11 mouse cellular contexts compared by ENCODE assay signal in the genomic region with DNA sequence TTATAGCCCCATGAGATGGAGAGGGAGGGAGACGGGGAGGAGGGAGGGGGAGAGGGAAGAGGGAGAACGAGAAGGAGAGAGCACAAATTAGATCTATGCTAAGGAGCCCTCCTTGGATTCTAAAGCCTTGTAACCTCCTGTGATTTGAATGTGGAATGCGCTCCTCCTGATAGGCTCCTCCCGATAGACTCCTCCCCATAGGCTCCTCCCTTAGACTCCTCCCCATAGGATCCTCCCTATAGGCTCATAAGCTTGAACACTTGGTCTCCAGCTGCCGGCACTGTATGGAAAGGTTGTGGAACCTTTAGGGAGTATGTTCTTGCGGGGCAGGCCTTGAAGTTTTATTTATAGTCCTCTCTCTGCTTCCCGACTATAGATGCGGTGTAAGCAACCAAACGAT. TPM values are rescaled to one million over a fixed set of nuclear protein-coding genes. Genes with fewer than 3 reads are reported as not detected.
A peak's percentile ranks its signal among the peaks of the same experiment; 100 is the strongest.
DNase-seq lines count a peak whose midpoint lies in the region; ATAC-seq and TF ChIP-seq lines count a peak whose summit lies in the region.
"Had no signal": no experiment of that assay in that cellular context is flagged by ENCODE, and none has a peak within 500 bp of the region (broad histone marks: within the 10 kb centered on the region; RNA-seq: fewer than 3 reads in every experiment).

No protein-coding gene starts in this region.

- H3K27me3 ChIP-seq in intestine, embryonic 14.5 days (replicated peaks; ENCODE audit: control insufficient read depth, insufficient read depth, low read length), result 0 out of 2 replicates have a peak, but pooled peaks cover 3% of the 10 kb centered on the region
- H3K27me3 ChIP-seq in intestine, embryonic 16.5 days (replicated peaks; ENCODE audit: control insufficient read depth, insufficient read depth, low read length), result no peaks in the 10 kb centered on the region
- H3K27me3 ChIP-seq in ES-Bruce4 (ENCODE audit: control insufficient read depth, insufficient read depth, low read length, poor library complexity, severe bottlenecking), result no peaks in the 10 kb centered on the region
- H3K27me3 ChIP-seq in limb, embryonic 13.5 days, result 0 out of 2 replicates have a peak, but pooled peaks cover 6% of the 10 kb centered on the region

- TF ChIP-seq POLR2A in ES-Bruce4 (IDR thresholded peaks at IDR 0.05; ENCODE audit: insufficient read depth, low read length), result peak; percentile 63

- peak overlapping the region; percentile 1; the same call in 1 of the 2 replicates for H3K4me2 ChIP-seq in intestine, embryonic 14.5 days (ENCODE audit: low read length)
- H3K4me2 ChIP-seq in intestine, embryonic 16.5 days (ENCODE audit: low read depth, low read length), result no peak overlapping the region
- peak overlapping the region; percentile 16; the same call in 1 of the 2 replicates for H3K4me2 ChIP-seq in limb, embryonic 13.5 days (replicated peaks)
- H3K4me2 ChIP-seq: midbrain, embryonic 12.5 days; neural tube, embryonic 15.5 days had no signal

- TF ChIP-seq EP300 in ES-Bruce4 (IDR thresholded peaks at IDR 0.05; ENCODE audit: insufficient read depth, low read depth, low read length), result no peak

- no peaks in the 10 kb centered on the region for H3K9me3 ChIP-seq in intestine, embryonic 14.5 days (ENCODE audit: control insufficient read depth, low read length)
- H3K9me3 ChIP-seq in intestine, embryonic 16.5 days (ENCODE audit: control insufficient read depth, low read length), result no peaks in the 10 kb centered on the region
- H3K9me3 ChIP-seq in ES-Bruce4 (replicated peaks; ENCODE audit: control insufficient read depth, insufficient read depth, low read length, poor library complexity, severe bottlenecking), result no peaks in the 10 kb centered on the region
- no peaks in the 10 kb centered on the region for H3K9me3 ChIP-seq in limb, embryonic 13.5 days
- H3K9me3 ChIP-seq: midbrain, embryonic 12.5 days; neural tube, embryonic 15.5 days had no signal

- TF ChIP-seq CTCF in ES-Bruce4 (IDR thresholded peaks at IDR 0.05; ENCODE audit: low read depth, low read length), result no peak

- H3K4me3 ChIP-seq in intestine, embryonic 14.5 days (ENCODE audit: low read depth, low read length), result no peak overlapping the region
- H3K4me3 ChIP-seq in intestine, embryonic 16.5 days (ENCODE audit: low read length), result no peak overlapping the region
- H3K4me3 ChIP-seq in ES-Bruce4 (ENCODE audit: low read depth, low read length), result peak overlapping the region; percentile 64
- H3K4me3 ChIP-seq in limb, embryonic 13.5 days, result no peak overlapping the region
- H3K4me3 ChIP-seq: midbrain, embryonic 12.5 days; neural tube, embryonic 15.5 days had no signal

- no peak overlapping the region for H3K27ac ChIP-seq in intestine, embryonic 14.5 days (ENCODE audit: low read depth)
- H3K27ac ChIP-seq in intestine, embryonic 16.5 days (ENCODE audit: low read length), result no peak overlapping the region
- peak overlapping the region; percentile 59 for H3K27ac ChIP-seq in ES-Bruce4 (ENCODE audit: insufficient read depth, low read length)
- H3K27ac ChIP-seq in limb, embryonic 13.5 days, result no peak overlapping the region
- H3K27ac ChIP-seq: midbrain, embryonic 12.5 days; neural tube, embryonic 15.5 days had no signal

- ATAC-seq in intestine, embryonic 14.5 days (replicated peaks; ENCODE audit: low FRiP score, low TSS enrichment, low read depth), result no peak
- ATAC-seq in intestine, embryonic 16.5 days, result no peak
- no peak for ATAC-seq in limb, embryonic 13.5 days (ENCODE audit: low FRiP score, low read depth)

- no peaks in the 10 kb centered on the region for H3K36me3 ChIP-seq in intestine, embryonic 14.5 days (ENCODE audit: control insufficient read depth, insufficient read depth, low read length)
- H3K36me3 ChIP-seq in intestine, embryonic 16.5 days (ENCODE audit: control insufficient read depth, insufficient read depth, low read length), result no peaks in the 10 kb centered on the region
- H3K36me3 ChIP-seq in ES-Bruce4 (ENCODE audit: control insufficient read depth, insufficient read depth, low read length, poor library complexity, severe bottlenecking), result no peaks in the 10 kb centered on the region
- no peaks in the 10 kb centered on the region for H3K36me3 ChIP-seq in limb, embryonic 13.5 days
- H3K36me3 ChIP-seq: midbrain, embryonic 12.5 days; neural tube, embryonic 15.5 days had no signal

- H3K4me1 ChIP-seq in intestine, embryonic 14.5 days (replicated peaks; ENCODE audit: control insufficient read depth, insufficient read depth, low read length), result 0 out of 2 replicates have a peak, but pooled peaks cover 7% of the 10 kb centered on the region
- 0 out of 2 replicates have a peak, but pooled peaks cover 6% of the 10 kb centered on the region for H3K4me1 ChIP-seq in intestine, embryonic 16.5 days (ENCODE audit: control insufficient read depth, insufficient read depth, low read length)
- no peaks in the 10 kb centered on the region for H3K4me1 ChIP-seq in ES-Bruce4 (ENCODE audit: control insufficient read depth, insufficient read depth, low read length)
- peaks cover 22% of the 10 kb centered on the region; the same call in 1 of the 2 replicates for H3K4me1 ChIP-seq in limb, embryonic 13.5 days

- no peak for DNase-seq in intestine, embryonic 14.5 days (ENCODE audit: low spot score)
- DNase-seq in brain, adult 2 months (ENCODE audit: low read depth, low spot score), result peak; percentile 44
- no peak for DNase-seq in thymus, postnatal 36 days
- DNase-seq in adrenal gland, postnatal 14 days, result no peak
- DNase-seq: cerebellum, postnatal 14 days; kidney, adult 18-20 months had no signal

- WGBS in intestine, embryonic 14.5 days, result 23% methylated on average over 9 of the region's 9 CpGs
- WGBS in intestine, embryonic 16.5 days, result 33% methylated on average over 9 of the region's 9 CpGs
- 17% methylated on average over 9 of the region's 9 CpGs for WGBS in limb, embryonic 13.5 days

- H3K9ac ChIP-seq in intestine, embryonic 14.5 days (ENCODE audit: low read length), result no peak overlapping the region
- no peak overlapping the region for H3K9ac ChIP-seq in intestine, embryonic 16.5 days (ENCODE audit: low read depth, low read length)
- peak overlapping the region; percentile 31; the same call in 1 of the 2 replicates for H3K9ac ChIP-seq in ES-Bruce4 (ENCODE audit: low read depth, poor library complexity, severe bottlenecking)
- H3K9ac ChIP-seq in limb, embryonic 13.5 days, result no peak overlapping the region
- H3K9ac ChIP-seq: midbrain, embryonic 12.5 days; neural tube, embryonic 15.5 days had no signal

RNA-seq across cellular contexts. Expression of gene Elf2, which starts 20.6 kb away (rescaled TPM):
- polyA plus RNA-seq in intestine, embryonic 14.5 days (2014; fragmentation: Nextera tagmentation; extraction: Ambion mirVana), result 57.4 and 65.1 TPM in 2 replicates
- polyA plus RNA-seq in intestine, embryonic 16.5 days (2015; fragmentation: Nextera tagmentation; extraction: Ambion mirVana), result 43.4 and 53.5 TPM in 2 replicates
- 52.8 and 57.7 TPM in 2 replicates for polyA plus RNA-seq in ES-Bruce4 (2011; ENCODE audit: insufficient read depth, insufficient read length, low read depth, missing spikeins)
- 65.0 and 70.3 TPM in 2 replicates for polyA plus RNA-seq in limb, embryonic 13.5 days (2015; fragmentation: Nextera tagmentation; extraction: Ambion mirVana)
- total RNA-seq in adrenal gland, postnatal 14 days (2021), result 87.8 and 88.4 TPM in 2 replicates

RNA-seq across cellular contexts. Expression of gene Mgarp, which starts 35.5 kb away (rescaled TPM):
- polyA plus RNA-seq in intestine, embryonic 14.5 days (2014; fragmentation: Nextera tagmentation; extraction: Ambion mirVana), result 4.6 and 4.8 TPM in 2 replicates
- 4.0 and 9.6 TPM in 2 replicates for polyA plus RNA-seq in intestine, embryonic 16.5 days (2015; fragmentation: Nextera tagmentation; extraction: Ambion mirVana)
- polyA plus RNA-seq in ES-Bruce4 (2011; ENCODE audit: insufficient read depth, insufficient read length, low read depth, missing spikeins), result 8.3 and 9.8 TPM in 2 replicates
- polyA plus RNA-seq in limb, embryonic 13.5 days (2015; fragmentation: Nextera tagmentation; extraction: Ambion mirVana), result 4.5 and 6.4 TPM in 2 replicates
- 308 and 324 TPM in 2 replicates for total RNA-seq in adrenal gland, postnatal 14 days (2021)

RNA-seq across cellular contexts. Expression of gene Ndufc1, which starts 47.7 kb away (rescaled TPM):
- 751 and 824 TPM in 2 replicates for polyA plus RNA-seq in intestine, embryonic 14.5 days (2014; fragmentation: Nextera tagmentation; extraction: Ambion mirVana)
- 906 and 911 TPM in 2 replicates for polyA plus RNA-seq in intestine, embryonic 16.5 days (2015; fragmentation: Nextera tagmentation; extraction: Ambion mirVana)
- polyA plus RNA-seq in ES-Bruce4 (2011; ENCODE audit: insufficient read depth, insufficient read length, low read depth, missing spikeins), result 194 and 196 TPM in 2 replicates
- polyA plus RNA-seq in limb, embryonic 13.5 days (2015; fragmentation: Nextera tagmentation; extraction: Ambion mirVana), result 645 and 690 TPM in 2 replicates
- 888 and 904 TPM in 2 replicates for total RNA-seq in adrenal gland, postnatal 14 days (2021)

RNA-seq across cellular contexts. Expression of gene Naa15, which starts 53.9 kb away (rescaled TPM):
- polyA plus RNA-seq in intestine, embryonic 14.5 days (2014; fragmentation: Nextera tagmentation; extraction: Ambion mirVana), result 37.3 and 42.1 TPM in 2 replicates
- polyA plus RNA-seq in intestine, embryonic 16.5 days (2015; fragmentation: Nextera tagmentation; extraction: Ambion mirVana), result 27.3 and 27.9 TPM in 2 replicates
- polyA plus RNA-seq in ES-Bruce4 (2011; ENCODE audit: insufficient read depth, insufficient read length, low read depth, missing spikeins), result 173 and 197 TPM in 2 replicates
- 51.7 and 52.2 TPM in 2 replicates for polyA plus RNA-seq in limb, embryonic 13.5 days (2015; fragmentation: Nextera tagmentation; extraction: Ambion mirVana)
- total RNA-seq in adrenal gland, postnatal 14 days (2021), result 47.8 and 50.1 TPM in 2 replicates
